Mouse (Mus musculus): ENCODE measurements at regions not wholly inside any gene's neighbourhood (a gene's known extent, or its start where the extent isn't known, plus 50 kb on each side); places are given as distances from the start of the nearest gene placed in this dataset.

- Histone ChIP-seq H3K27ac (no peak overlapping the region), H3K4me2 (no peak overlapping the region), H3K9ac (no peak overlapping the region), H3K4me1 (no peaks in the 10 kb centered on the region), H3K27me3 (no peaks in the 10 kb centered on the region), H3K36me3 (no peaks in the 10 kb centered on the region), H3K9me3 (no peaks in the 10 kb centered on the region), H3K4me3 (no peak overlapping the region)
- no peak for ATAC-seq (ENCODE audit: borderline replicate concordance, extremely low read depth, low FRiP score, low TSS enrichment)
- 46% methylated on average over 6 of the region's 6 CpGs for WGBS
Observed at GRCm38 (mm10) chr6:98433286-98433685, 90.7 kb upstream of the Gm765 start.

DNA sequence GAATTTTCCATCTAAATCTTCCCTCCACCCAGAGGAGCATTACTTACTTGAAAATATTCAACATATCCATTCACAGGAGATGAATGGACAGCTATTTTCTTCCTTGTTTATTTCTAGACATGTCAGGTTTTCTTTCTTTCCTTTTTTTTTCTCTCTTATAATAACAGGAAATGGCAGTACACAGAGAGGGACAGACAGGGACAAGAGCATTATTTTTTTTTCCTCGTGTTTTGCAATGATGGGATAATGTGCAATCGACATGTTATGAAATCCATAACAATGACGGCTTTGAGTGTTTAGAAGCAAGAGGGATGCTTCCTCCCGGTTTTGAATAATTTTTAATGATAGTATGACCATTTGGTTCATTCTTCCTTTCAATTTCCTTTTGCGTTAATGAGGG is 86.6 kb upstream of the Gm765 start:
- no peaks in the 10 kb centered on the region for H3K9me3 ChIP-seq
- no peak for ATAC-seq (ENCODE audit: borderline replicate concordance, extremely low read depth, low FRiP score, low TSS enrichment)
- no peaks in the 10 kb centered on the region for H3K27me3 ChIP-seq
- H3K36me3 ChIP-seq: no peaks in the 10 kb centered on the region
- no peak overlapping the region for H3K9ac ChIP-seq
- no peak overlapping the region for H3K4me3 ChIP-seq
- 44% methylated on average over 5 of the region's 5 CpGs for WGBS
- no peak overlapping the region for H3K4me2 ChIP-seq
- no peak overlapping the region for H3K27ac ChIP-seq
- no peaks in the 10 kb centered on the region for H3K4me1 ChIP-seq

- no peak overlapping the region for H3K9ac ChIP-seq
- H3K4me2 ChIP-seq: no peak overlapping the region
- H3K4me1 ChIP-seq: no peaks in the 10 kb centered on the region
- no peak for ATAC-seq (ENCODE audit: borderline replicate concordance, extremely low read depth, low FRiP score, low TSS enrichment)
- no peak overlapping the region for H3K4me3 ChIP-seq
- H3K36me3 ChIP-seq: no peaks in the 10 kb centered on the region
- no peak overlapping the region for H3K27ac ChIP-seq
- no peaks in the 10 kb centered on the region for H3K9me3 ChIP-seq
- 81% methylated on average over 1 of the region's 1 CpGs for WGBS
- H3K27me3 ChIP-seq: no peaks in the 10 kb centered on the region
Observed at GRCm38 (mm10) chr6:98402605-98403004, 60.1 kb upstream of the Gm765 start.

DNA sequence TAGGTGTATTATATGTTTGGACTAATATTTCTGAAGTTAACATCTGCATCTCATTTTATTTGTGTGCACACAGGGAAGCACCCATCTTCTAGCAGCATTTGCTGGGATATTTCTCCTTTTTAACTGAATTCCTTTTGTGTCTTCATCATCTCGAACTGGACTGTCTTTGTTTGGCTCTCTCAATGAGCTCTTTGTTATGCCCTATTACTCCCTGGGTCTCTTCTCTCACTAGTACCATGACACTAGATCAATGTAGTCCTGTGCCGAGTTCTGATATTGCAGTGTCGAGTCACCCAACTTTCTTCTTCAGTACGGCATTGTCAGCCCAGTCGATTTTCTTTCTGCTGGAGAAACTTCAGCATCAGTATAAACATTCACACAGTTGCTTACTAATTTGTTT is 52.0 kb upstream of the Gm765 start:
- H3K27ac ChIP-seq: no peak overlapping the region
- no peak for ATAC-seq (ENCODE audit: borderline replicate concordance, extremely low read depth, low FRiP score, low TSS enrichment)
- H3K27me3 ChIP-seq: no peaks in the 10 kb centered on the region
- H3K9ac ChIP-seq: no peak overlapping the region
- H3K4me1 ChIP-seq: no peaks in the 10 kb centered on the region
- WGBS: 77% methylated on average over 5 of the region's 5 CpGs
- no peak overlapping the region for H3K4me2 ChIP-seq
- no peak overlapping the region for H3K4me3 ChIP-seq
- H3K36me3 ChIP-seq: no peaks in the 10 kb centered on the region
- H3K9me3 ChIP-seq: no peaks in the 10 kb centered on the region

Data from lung, embryonic 15.5 days (tissue).